Mouse (Mus musculus): Measurements from ENCODE around the gene Golt1a.
A peak's percentile ranks its signal among the peaks of the same experiment; 100 is the strongest.
"Not testable (repeated sequence)": the region's sequence is repeated elsewhere in the genome, so short reads cannot be mapped to it uniquely, and the experiment has no call there.

Golt1a gene

DNA sequence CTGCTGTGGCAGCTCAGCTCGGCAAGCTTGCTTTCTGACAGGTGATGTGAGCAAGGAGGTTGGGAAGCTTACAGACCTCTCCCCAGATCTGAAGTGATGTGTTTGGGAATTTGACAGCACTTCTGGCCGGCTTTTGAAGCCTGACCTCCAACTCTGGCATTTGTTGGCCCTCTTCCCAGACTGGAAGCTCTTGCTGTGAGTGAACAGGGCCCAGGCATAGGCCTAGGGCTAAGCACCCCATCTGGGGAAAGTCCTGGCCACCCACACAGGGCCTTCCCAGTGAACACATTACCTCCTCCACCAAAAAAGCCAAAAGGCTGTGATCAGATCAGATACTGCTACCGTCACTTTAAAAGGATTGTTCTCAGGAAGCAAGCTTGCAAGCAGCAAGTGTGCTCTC, 7.1 kb upstream of the Golt1a start:
- DNase-seq (ENCODE audit: extremely low read depth, insufficient read length, low spot score): peak; percentile 36

DNA sequence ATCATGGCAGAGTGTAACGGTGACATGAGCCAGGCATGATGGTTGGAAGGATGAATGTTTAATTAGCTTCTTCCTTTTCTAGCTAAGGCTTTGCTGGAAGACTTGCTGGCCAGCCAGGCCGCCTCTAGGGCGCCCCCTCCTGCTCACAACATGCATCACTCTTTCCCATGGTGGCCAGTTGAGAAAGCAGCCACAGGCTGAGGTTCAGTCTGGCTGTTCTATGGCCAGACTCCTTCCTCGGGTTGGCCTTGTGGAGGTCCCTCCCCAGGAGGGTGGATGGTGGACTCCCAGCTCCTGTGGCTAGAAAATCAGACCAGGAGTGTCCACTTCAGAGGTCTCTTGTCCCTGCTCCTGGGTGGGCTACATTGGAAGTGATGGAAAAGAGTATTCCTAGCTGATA, 2.8 kb upstream of the Golt1a start:
- DNase-seq (ENCODE audit: extremely low read depth, insufficient read length, low spot score): peak; percentile 38

DNA sequence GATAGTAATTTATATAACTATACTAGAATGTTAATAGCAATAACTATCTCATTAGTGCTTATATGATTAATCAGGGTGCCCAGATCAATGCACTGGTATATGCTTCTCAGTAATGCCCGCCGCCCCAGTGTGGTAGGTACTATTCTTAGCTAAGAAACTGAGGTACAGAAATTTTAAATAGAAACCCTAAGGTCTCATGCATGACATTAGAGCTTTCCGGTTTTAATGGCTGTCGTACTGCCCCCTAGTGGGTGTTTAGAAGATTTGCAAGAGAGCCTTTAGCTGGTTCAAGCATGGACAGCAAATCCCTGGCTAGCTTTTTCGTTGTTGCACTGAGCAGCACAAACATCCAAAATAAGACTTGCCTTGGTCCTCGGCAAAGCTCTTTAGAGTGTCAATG, 2.3 kb upstream of the Golt1a start:
- DNase-seq (ENCODE audit: extremely low read depth, insufficient read length, low spot score): no peak

DNA sequence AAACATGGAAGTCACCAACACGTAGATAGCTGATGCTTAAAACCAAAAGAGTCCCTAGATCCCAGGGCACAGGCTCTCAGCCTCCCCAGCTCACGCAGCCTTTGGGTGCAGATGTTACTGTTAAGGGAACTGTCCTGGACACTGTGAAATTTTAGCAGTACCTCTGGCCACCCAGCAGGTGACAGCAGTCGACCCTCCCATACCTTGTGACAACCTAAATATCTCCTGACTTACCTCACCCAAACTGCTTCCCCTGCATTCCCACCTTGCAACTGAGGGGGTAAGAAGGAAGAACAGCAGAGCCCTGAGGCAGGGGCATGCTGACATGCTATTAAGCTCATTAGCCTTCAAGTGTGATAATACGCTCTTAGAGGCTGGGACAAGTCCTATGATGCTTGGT, 1.6 kb downstream of the Golt1a start:
- DNase-seq (ENCODE audit: extremely low read depth, insufficient read length, low spot score): no peak

DNA sequence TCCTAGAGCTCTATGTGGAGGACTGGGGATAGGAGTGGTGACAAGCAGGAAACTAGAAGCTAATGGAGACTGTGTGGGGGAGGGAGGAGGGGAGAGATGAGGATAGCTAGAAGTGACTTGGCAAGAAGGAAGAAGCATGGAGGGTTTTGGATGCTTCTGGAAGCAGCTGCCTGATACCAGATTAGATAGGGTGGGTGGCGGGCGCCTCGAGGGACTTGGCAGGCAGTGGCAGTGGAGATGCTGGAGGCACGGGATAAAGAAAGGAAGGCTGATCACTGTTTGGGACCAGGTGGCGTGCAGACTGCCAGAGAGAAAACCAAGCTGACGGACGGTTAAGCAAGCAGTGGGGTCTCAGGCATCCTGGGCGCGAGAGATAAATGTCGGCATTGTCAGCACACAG, 2.3 kb downstream of the Golt1a start:
- DNase-seq (ENCODE audit: extremely low read depth, insufficient read length, low spot score): no peak

DNA sequence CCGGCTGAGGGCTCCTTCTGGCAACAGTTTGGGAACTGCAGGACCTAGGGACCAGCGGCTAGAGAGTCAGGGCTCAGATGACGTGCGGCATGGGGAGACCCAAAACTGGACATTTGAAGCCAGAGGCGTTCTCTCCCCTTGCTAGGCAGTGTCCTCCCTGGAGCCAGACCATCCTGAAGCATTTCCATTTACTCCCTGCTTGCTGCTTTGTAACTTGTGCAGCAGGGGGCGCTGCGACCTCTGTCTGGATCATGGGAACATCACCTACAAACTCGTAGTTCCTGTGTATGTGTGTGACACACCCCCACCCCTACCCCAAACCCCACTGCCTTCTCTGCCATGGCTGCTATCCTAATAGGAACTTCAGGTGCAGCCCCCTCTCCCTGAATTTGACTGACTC, 4.8 kb downstream of the Golt1a start:
- no peak for DNase-seq (ENCODE audit: extremely low read depth, insufficient read length, low spot score)

DNA sequence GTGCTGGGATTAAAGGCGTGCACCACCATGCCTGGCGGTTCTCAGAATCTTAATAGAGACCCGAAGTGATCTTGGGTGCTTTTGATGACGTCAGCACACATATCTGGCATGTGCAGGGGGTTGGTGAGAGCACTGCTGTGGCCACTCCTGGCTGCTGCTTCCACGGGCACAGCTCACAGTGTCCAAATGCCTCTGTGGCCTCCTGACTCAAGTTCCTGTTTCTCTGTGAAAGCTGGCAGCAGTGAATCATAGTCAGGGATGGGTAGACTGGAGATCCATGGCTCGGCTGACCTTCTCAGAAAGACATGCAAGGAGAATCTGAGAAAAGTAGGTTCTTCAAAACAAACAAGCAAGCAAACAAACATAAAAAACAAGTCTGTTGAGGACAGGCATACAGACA, 6.2 kb downstream of the Golt1a start:
- no peak for DNase-seq (ENCODE audit: extremely low read depth, insufficient read length, low spot score)

DNA sequence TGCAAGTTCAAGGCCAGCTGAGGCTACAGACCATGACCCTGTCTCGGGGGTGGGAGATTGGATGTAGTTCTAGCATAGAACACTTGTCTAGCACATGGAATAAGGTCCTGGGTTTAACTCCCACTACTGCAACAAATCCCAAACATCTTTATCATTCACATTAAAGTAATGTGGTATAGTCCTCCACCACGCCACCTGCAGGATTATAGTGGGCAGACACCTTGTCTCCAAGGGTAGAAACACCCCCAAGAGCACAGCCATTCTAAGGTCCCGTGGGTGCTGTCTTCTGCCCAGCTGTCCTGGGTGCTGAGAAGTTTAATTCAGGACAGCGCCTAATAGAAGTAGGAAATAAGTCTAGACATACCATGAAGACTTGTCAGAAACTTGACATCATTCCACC, 7.0 kb downstream of the Golt1a start:
- no peak for DNase-seq (ENCODE audit: extremely low read depth, insufficient read length, low spot score)

DNA sequence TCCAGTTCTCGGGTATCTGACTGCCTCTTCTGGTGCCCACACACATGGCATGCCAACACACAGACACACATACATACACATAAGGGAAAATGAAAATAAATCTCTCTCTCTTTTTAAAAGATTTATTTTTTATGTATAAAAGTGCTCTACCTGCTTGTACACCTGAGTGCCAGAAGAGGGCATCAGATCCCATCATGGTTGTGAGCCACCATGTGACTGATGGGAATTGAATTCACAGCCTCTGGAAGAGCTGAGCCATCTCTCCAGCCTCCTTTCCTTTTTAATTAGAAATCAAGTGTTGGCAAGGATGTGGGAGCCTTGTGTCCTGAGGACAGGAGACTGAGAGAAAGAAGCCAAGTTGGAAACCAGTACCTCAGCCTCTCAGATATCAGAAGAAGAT, 7.5 kb downstream of the Golt1a start:
- no peak for DNase-seq (ENCODE audit: extremely low read depth, insufficient read length, low spot score)

DNA sequence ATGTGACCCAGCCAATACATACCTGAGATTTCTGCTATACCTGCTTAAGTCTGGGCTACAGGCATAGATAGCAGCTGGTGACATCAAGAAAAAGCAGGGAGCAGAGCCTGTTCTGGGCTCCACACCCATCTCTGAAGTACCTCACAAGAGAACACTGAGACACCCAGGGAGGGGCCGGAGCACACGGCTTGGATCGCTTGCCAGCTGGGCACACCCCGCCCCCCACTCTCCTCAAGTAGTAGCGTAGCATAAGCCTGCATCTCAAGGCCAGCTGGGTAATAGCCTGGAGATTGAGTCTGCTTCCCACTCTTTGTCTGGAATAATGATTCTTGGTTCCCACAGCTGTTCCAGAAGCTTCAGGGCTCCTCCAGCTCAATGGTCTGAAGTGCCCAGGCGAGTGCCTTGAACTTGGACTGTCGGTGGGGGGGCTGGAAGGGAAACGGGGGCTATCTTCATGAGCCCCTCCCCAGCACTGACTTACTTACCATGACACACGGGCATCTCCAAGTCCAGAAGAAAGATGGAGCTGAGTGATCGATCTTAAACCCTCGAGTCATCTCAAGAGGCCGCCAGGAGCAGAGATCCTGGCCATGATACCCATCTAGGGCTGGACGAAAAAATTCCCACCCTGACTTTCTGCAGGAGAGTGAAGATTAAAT, 11.8 kb downstream of the Golt1a start, which contains the start of gene Kiss1:
Gene Kiss1 (plus strand): TSS at position 609 of the 659 bp plus-strand sequence.
- DNase-seq (ENCODE audit: extremely low read depth, insufficient read length, low spot score): no peak

DNA sequence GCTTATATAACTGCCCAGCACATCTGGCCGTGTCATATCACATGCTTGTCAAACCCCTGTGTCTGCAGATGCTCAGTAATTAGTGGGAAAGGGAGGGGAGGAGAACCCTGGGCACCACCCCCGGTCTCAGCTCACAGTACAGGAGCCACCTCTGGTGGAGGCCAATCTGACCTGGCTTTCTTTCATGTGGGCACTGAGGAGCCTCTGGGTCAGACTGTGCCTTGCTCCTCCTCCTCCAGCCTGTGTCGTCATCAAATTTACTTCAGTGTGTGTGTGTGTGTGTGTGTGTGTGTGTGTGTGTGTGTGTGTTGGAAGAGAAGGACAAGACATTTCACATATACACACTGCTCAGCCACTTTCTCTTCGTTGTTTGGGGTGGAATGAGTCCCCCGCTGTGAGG, 13.7 kb downstream of the Golt1a start:
- no peak for DNase-seq (ENCODE audit: extremely low read depth, insufficient read length, low spot score)

DNA sequence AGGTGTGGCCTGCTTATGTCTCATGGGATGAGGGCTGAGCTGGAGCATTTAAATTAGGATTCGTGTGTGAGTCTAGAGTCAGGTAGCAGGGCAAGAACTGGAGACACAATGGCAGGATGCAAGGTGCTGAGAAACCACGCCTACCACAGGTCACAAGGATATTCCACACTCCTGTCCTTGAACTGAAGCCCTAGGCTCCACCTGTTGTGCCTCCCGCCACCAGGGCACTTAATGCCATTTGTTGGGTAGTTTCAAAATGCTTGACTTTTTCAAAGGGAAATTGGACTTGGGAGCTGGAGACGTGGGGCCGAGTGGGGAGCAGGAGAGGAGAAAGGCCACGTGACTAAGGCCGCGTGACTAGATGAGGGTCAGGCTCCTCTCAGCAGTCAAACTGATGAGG, 16.4 kb downstream of the Golt1a start:
- no peak for DNase-seq (ENCODE audit: extremely low read depth, insufficient read length, low spot score)

DNA sequence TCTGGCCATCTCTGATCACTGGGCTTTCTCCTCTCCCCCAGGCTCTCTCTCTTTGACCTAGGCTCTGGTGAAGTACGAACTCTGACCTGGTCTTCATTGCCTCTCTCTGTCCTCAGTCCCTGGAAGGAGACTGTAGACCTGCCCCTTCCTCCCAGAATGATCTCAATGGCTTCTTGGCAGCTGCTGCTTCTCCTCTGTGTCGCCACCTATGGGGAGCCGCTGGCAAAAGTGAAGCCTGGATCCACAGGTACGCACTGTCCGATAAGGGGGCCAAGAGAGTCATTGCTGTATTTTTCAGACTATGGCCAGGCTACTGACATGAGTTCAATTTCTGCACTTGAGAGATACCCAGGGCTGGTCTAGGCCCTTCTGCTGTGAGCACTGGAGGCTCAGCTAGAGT, 17.5 kb downstream of the Golt1a start:
- DNase-seq (ENCODE audit: extremely low read depth, insufficient read length, low spot score): no peak

DNA sequence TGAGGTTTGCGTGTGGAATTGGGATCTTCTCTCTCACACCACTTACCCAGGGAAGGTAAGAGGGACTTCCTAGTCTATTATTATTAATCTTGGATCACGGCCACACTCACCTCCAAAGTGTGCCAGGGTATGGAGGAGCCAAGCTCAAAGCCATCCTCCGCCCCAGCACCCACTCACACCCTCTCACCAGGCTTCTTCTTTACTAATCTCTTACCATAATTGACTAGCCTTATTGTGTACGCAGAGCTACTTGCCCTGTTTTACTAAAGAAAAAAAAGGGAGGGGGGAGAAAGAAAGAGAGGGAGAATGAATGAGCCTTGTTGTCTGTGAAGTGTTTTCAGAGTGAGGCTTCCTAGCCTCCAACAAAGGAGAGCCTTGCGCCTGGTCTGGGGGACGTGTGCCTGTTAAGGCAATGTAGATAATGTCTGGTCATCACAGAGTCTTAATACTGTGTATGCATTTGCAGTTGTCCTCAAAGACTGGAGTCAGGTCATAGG, 18.7 kb downstream of the Golt1a start:
- no peak for DNase-seq (ENCODE audit: extremely low read depth, insufficient read length, low spot score)

DNA sequence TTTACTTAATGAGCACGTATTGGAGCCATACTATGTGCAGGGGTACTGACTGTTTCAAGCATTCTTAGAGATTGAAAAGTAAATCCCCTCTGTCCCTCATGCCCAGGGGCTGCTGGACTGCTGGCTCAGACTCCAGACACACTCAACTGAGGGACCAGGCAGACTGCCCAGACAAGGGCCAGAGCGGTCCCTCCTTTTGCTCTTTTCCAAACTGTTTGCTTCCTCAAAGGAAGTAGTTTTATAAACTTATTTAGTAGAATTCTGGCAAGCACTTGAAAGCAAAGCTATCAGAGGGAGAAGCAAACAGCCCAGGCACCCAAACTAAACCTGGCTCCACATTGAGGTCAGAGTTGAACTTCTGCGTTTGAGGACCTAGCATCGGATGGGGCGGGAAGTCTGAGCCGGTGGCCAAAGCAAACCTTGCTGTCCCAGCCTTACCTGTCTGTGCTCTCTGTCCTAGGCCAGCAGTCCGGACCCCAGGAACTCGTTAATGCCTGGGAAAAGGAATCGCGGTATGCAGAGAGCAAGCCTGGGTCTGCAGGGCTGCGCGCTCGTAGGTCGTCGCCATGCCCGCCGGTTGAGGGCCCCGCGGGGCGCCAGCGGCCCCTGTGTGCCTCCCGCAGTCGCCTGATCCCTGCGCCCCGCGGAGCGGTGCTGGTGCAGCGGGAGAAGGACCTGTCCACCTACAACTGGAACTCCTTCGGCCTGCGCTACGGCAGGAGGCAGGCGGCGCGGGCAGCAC, 19.5 kb downstream of the Golt1a start:
- DNase-seq (ENCODE audit: extremely low read depth, insufficient read length, low spot score): no peak

DNA sequence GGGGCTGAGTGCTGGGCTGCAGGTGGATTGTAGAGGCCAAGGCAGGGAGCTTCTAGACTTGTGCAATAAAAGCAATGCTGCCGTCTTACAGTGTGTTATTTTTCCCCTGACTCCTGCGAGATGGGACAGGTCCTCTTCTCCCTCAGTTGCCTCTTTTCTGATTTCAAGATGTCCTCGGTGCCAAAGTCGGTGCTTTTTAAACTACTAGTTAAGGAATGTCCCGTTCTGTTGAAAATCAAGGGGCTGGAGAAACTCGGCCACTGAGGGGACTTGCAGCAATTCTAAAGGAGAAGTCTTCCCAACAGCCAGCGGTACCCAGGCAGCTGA, 20.0 kb downstream of the Golt1a start:
- DNase-seq (ENCODE audit: extremely low read depth, insufficient read length, low spot score): no peak

DNA sequence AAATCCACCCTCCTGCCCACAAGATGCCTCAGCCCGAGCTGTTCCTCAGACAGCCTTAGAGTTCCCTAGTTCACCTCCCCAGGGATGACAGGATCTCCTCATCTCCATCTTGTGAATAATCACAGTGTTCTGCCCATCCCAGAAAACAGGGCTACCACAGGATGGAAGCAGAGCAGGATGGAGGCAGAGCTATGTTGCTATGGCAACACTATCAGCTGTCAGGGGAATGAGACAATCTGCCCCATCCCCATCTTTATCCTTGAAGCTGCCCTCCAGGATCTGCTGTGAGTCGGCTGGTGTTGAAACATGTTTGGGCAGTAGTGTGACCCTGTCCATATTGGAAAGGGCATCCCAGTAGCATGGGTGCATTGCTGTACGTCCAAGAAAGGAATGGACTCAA, 21.5 kb downstream of the Golt1a start:
- DNase-seq (ENCODE audit: extremely low read depth, insufficient read length, low spot score): no peak

DNA sequence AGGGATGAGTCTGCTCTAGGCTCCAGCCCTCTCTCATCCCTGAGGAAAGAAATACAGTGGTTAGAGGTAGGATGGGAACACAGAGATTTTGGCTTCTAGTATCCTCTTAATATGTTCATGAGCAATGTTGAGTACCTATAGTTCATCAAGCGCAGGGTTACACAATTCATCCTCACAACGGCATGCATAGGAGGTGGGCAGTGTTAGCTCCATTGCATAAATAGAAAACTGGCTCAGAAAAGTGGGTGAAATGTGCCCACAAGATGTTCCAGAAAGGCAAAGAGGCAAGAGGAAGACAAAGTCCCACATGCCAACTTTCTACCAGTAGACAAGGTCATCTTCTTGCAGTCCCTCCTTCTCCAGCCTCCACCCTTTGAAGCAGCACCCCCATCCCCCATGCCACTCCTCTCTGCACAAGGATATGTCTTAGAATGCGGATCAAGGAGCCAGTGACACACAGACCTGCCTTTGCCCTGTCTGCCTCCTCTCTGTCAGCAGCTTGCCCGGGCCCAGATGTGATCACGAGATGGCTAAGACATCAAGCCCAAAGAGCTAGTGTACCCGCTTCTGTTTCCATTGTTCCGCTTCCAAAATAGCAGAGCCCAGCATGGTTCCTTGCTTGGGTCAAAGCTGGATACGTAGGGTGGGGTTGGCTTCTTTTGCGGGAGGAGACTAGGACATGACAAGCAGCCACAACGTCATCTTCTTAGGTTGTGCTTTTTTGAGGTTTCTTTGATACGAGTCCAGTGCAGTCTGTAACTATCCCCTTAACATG, 23.2 kb downstream of the Golt1a start:
- no peak for DNase-seq (ENCODE audit: extremely low read depth, insufficient read length, low spot score)

DNA sequence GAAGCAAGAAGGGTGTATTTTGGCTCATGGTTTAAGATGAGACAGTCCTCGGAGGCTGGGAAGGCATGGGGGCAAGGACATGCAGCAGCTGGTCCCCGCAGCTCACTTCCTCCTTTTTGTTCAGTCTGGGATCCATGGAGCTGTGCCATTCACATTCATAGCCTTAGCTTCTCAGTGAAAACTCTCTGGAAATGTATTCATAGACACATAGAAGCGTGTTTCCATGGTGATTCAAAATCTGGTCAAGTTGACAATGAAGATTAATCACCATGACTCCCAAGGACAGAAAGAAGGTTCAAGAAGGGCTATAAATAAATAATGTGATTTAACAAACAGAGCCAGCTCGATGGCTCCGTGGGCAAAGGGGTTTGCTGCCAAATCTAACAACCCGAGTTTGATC, 24.3 kb downstream of the Golt1a start:
- DNase-seq (ENCODE audit: extremely low read depth, insufficient read length, low spot score): no peak

DNA sequence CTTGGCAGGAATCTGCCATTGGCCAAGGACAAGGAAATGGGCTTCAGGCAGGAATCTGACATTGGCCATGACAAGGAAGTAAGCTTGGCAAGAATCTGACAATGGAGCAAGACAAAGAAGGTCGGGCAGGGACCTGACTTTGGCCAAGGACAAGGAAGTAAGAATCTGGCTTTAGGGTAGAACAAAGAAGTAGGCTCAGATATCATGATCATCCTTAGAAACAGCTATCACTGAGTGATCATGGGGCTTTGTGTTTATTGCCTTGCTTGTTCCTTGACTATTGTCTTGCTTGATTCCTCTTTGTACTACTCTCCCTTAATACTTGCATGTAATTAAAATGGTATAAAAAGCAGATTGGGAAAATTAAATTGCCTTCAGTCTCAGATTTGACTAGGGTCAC, 30.8 kb downstream of the Golt1a start:
- not testable (repeated sequence) for DNase-seq (ENCODE audit: extremely low read depth, insufficient read length, low spot score)

DNA sequence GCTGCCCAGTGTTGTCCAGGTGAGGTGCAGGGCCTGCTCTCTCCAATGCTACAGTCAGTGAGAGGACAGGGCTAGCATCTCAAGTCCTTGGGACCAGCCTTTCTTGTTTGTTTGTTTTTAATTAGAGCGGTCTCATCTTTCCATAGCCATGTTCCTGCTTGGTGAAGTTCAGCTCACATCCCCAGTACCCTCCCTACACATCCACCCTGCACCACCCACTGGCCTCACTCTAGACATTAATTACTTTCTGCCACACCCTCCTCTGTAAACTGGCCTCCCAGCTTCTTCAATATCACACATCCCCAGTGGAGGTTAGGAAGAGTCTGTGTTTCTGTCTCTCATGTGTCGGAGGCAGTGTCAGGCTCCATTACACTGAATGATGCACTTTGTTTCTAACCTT, 34.8 kb downstream of the Golt1a start:
- no peak for DNase-seq (ENCODE audit: extremely low read depth, insufficient read length, low spot score)

DNA sequence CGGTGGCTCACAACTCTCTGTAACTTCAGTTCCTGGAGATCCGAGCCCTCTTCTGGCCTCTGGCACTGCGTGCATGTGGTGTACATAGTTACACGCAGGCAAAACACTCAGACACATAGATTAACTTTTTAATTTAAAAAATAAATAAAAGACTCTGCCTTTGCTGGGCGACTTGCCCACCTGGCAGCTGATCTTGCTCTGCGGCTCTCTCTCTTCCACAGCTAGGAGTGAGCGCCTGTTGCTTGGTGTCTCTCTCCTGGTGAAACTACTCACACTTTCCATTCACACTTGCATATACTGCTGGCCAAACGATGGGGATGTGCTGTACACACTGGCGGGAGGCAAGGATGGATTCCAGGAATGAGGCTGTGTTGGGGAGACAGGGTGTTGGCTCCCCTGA, 36.9 kb downstream of the Golt1a start:
- DNase-seq (ENCODE audit: extremely low read depth, insufficient read length, low spot score): no peak

All from 3134 (cell line).